Mouse (Mus musculus) ES-CJ7 (cell line): ENCODE data around the gene Gm27021.

ENCODE experiments used
- DNase-seq: peaks from one replicate; pipeline ENCODE4 v3.0.0; 2011; ENCODE audit warnings: low read depth, low spot score

Gene Gm27021

DNA sequence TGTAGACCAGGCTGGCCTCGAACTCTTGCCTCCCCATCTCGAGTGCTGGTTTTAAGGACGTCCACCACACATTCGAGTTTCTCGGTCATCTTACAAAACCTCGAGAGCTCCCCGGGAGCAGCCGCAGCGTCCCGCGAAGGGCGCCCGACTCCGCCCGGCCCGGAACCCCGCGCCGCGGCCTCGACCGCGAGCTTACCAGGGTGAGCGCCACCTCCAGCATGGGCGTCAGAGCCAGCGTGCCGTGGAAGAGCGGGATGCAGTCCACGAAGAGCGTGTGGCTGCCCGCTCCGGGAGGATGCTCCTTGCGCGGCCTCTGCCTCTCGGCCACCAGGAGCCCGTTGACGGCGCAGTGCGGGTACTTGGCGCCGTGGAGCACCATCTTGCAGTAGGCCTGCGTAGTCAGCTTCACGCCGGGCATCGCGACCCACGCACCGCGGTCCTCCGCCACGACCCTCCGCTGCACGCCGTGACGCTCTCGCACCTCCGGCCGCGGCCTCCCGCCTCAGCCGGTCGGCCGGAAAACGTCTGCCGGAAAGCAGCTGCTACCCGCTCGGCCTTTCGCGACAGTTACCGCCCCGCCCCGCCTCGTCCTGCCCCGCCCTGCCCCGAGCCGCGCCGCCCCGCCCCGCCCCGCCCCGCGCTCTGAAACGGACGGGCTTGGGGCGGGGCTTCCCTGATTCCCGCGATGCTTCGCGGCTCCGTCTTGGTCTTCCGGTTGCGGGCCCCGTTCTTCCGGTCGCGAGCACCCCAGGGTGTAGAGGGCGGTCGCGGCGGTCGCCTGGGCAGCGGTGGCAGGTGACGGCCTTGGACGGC, at the start of gene Gm27021, which contains the start of gene Cox4i1:
TSS of gene Gm27021 (minus strand) at position 519 of the 813 bp plus-strand sequence.
TSS of gene Cox4i1 (plus strand) at position 662 of the 813 bp plus-strand sequence.
- peak; percentile 91 for DNase-seq

DNA sequence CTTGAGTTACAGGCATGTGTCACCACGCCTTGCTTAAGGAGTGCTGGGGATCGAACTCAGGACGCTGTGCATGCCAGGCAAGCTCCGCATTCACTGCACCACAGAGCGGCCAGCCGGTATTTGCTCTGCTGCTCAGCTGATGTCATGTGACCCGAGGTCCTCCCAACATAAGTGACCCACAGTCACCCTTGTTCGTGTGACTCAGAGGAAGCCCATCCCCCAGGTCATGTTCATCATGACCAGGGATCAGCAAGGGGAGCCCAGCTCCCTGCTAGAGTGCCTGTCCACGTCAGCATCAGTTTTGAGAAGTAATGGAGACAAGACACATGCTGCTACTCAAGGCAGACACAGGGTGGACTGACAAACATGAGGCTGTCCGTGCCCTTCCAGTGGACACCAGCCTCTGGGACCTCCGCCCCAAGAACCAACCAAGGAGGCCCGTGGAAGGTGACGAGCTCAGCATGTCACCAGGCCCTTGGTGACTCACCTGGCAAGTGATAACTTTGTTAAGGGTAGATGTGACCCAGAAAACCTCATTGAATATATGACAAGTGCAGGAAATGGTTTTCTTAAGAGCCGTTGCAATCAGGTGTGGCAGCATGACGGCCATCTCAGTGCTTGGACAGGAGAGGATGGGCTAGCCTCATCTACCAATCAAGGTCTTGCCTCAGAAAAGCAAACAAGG, 48.3 kb upstream of the Gm27021 start:
- no peak for DNase-seq

DNA sequence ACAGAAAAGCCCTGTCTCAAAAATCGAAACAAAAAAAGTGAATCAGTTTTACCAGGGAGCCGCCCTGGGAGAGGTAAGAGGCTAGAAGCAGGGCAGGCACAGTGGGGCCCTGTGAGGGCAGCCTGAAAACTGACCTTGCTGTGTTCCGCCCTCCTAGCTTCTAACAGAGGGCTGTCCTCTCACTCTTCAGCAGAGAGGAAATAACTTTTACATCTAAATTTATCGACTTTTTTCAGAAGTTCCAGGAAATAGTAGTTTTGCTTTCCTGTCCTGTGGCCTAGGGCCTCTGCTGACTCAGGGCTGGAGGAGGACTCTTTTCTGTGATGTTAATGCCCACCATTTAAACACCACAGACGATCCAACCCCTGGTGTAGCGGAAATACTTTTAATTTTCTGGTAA, 47.3 kb upstream of the Gm27021 start:
- no peak for DNase-seq

DNA sequence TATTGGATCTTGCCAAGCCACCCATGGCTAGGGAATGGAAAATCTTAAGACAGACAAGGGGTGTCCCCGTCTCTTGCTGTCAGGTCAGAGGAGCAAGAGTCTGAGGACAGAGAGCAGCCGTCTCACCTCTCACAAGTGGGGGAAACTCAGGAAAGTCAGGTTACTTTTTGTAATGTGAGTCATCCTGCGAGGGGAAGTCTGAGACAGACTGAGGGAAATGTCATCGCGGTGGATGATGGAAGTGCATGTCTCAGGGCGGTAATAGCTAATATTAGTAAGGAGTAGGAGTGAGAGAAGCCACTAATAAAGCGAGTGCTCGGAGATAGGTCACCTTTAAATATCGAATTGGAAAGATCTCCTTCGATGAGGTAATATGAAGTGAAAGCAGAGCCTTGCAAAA, 41.3 kb upstream of the Gm27021 start:
- no peak for DNase-seq

DNA sequence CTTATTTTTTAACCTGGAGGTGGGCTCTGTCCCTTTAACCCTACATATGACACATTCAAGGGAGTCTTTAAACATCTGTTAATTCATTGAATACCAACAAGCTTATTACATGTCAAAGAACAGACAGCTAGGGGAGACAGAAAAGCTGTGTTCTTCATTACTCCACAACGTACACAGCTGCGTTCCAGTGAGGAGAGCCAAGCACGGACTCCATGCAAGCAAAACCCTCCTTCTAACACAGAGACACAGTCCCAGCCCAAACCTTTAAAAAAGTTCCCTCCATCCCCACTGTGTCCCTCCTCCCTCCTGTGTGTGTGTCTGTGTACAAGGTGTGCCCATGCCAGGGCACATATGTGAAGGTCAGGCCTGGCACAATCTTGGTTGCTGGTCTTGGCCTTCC, 38.3 kb upstream of the Gm27021 start:
- no peak for DNase-seq

DNA sequence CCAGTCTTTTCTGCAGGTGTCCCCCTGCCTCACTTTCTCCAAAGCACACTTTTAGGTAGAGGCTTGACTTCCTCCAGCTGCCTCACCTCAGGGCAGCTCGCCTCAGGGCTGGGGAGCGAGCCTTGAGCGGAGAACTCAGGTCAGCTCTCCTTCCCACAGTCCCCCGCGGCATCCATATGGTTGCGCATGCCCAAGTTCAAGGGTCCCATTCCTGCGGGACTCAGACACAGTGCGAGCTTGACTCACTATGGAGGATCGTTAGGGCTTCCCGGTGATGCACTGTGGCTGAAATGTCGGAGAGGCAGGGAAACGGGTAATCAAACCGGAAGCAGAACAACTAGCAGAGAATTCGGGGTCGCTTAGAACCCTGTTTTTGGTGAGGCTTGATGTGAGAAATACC, 37.3 kb upstream of the Gm27021 start:
- peak; percentile 35 for DNase-seq

DNA sequence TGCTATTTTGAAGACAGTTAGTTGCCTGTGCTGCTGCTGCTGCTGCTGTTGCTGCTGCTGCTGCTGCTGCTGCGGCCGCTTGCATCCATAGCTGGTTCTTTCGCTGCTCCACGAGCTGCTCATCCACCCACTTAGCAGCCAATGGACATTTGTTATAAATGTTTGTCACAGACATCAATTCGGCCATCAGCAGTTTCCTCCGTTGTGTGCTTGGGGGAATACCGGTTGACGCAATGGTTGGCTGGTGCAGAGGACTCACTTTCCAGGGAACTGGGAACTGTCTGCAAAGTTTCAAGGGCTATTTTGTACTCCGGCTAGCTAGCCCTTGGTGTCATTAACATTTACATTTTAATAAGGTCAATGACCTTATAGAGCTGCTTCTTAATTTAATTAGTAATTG, 36.3 kb upstream of the Gm27021 start:
- DNase-seq: no peak

DNA sequence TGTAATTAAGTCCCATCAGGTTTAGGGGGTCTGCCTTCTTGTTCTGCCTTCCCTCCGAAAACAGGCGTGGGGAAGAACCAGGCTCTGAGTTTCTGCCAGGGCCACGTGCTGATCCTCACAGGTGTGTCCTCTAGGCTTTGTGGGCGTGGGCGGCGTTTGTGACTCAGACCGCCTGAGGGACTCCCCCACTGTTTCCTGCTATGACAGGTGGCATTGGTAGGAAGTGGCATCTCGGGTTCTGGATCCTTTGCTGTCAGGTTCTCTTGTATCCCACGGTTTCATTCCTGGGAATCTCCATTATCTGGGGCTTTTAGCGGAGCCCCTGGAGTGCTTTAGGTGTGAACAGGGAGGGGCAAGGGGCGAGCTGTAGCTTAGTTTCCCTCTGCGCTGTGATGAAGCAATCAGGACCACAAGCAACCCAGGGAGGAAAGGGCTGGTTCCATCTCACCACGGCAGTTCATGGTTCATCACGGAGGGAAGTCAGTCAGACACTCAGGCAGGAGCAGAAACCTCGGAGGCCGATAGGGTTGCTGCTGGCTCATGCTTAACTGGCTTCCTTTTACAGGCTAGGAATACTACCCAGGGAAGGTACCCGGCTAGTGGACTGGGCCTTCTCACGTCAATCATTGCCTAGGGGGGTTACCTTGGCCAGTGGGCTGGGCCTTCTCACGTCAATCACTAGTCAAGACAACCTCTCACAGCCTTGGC, 34.0 kb upstream of the Gm27021 start:
- DNase-seq: no peak

DNA sequence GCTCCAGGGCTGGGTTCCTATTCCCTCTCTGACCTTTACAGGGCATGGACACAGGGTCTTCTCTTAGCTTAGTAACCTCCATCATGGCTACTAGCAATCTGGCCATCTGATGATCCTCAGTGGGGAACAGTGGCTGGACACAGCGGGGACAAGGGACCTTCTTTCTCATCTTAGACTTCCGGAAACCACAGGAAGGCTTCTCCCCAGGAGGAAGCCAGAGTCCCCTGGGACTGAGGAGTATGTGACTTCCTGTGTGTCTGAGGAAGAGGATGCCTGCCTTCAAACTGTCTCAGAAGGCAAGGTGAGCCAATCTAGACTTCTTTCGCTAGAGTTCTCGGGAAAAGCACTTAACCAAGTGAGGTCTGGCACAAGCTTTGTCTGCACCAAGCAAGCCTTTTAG, 32.2 kb upstream of the Gm27021 start:
- no peak for DNase-seq

DNA sequence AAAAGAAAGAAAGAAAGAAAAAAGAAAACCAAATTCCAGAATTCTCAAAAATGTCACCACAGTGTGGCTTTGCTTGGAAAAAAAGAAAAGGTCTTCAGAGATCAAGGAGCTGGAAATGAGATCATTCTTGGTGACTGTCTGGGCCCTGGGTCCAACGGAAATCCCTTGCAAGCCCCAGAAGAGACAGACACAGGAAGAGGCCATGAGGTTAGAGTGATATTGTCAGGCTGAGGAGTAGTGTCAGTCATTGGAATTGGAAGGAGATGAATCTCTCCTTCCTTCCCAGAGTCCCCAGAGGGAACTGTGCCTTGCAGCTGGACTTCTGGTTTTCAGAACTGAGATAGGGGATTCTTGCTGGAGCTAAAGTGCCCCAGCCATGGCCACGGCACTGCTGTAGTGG, 31.7 kb upstream of the Gm27021 start:
- no peak for DNase-seq

DNA sequence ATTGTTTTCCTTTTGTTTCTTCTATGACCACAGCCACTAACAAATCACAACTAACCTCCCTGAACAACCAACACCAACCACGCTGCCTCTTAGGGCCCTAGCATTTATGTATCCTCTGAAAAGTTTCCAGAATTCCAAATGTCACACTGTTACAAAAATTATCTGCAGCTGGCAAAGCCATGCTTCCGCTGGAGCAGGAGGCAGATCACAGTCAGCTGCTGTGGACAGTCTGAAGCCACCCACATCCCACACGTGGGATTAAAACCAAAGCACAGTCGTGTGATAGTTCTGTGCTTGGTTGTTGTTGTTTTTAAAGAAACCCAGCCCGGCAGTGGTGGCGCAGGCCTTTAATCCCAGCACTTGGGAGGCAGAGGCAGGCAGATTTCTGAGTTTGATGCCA, 31.2 kb upstream of the Gm27021 start:
- no peak for DNase-seq

DNA sequence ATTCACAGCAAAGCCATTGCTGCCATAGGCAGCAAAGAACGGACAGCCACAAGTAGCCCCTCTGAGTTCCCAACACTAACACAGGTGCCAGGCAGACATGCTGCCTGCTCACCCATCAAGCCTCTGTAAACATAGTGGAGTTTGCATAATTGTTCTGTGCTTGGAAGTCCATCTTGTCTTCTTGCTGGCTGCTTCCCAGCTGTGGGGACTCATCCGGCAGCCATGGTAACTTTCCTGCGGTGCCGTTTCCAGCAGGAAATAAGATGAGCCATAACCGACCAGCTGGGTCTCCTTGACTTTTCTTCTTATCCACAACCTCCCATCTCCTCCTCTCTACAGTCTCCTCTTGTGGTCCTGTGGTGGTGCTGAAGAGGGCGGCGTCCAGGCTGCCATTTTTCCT, 30.5 kb upstream of the Gm27021 start:
- DNase-seq: no peak

DNA sequence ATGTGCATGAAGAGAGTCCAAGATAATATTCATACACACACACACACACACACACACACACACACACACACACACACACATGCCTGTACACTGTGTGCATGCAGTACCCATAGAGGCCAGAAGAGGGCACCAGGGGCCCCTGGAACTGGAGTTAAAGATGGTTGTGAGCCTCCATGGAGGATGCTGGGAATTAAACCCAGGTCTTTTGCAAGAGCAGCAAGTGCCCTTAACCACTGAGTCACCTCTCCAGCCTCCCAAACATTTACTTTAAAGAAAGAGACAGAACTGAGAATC, 30.0 kb upstream of the Gm27021 start:
- DNase-seq: peak; percentile 72

DNA sequence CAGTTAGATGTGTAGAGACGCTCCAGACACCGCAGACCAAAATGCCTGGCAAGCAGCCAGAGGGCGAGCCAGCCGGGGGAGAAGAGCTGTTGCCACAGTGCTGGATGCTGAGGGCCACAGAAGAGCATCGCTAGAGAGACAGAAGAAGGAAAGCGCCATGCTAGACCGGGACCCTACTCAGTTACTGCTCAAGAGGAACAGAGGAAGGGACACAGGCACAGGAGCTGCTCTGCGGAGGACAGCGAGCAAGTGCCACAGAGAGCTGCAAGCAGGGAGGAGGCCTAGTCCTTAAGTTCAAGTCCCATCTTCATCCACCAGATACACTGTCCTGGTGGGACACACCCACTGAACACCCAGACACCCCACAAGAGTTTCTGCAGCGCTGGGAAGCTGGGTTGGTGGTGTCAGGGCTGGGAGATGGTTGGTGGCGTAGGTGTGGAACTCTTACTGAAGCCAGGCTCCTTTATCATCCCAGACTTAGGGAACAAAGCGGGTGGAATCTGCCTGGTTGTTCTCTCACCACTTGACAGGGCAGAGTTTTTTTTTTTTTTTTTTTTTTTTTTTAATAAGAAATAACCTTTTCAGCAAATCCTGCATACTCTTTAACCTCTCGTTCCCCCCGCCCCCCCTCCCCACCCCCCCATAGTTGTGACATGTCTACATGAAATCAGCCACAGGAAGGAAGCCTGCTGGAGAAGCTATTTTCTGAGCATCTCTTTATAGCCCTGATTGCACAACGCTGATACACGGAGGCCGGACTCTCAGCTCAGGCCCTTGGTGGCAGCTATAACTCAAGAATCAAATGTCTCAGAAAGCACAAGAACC, 29.5 kb upstream of the Gm27021 start:
- DNase-seq: no peak

DNA sequence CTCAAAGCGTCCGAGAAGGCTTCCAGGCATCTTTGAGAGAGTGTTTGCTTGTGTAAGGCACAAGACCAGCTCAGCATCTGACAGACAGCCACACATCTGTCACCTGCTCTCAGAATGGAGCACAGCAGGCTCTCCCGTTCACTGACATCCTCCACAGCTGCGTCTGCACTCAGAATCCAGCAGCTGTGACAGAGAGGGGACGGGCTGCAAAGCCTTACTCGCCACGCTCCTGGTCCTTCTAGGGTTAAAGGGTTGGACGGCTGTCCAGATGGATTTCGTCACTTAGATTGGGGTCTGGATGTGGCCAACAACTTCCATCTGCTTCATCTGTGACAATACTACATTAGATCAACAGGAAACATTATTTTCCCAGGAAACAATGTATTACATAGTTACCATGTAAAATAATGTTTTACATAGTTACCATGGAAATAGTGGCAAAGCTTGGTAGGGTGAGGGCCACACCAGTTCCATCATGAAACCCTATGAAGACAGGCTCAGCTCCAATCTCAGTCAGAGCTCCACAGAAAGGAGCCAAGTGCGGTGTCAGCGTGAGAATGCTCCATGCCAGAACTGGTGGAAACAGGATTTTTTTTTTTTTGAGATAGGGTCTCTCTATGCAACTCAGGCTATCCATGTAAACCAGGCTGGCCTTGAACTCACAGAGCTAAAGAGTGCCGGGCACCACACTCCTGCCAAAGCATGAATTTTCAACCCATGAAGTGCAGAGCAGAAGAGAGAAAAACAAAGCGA, 28.7 kb upstream of the Gm27021 start:
- DNase-seq: no peak

DNA sequence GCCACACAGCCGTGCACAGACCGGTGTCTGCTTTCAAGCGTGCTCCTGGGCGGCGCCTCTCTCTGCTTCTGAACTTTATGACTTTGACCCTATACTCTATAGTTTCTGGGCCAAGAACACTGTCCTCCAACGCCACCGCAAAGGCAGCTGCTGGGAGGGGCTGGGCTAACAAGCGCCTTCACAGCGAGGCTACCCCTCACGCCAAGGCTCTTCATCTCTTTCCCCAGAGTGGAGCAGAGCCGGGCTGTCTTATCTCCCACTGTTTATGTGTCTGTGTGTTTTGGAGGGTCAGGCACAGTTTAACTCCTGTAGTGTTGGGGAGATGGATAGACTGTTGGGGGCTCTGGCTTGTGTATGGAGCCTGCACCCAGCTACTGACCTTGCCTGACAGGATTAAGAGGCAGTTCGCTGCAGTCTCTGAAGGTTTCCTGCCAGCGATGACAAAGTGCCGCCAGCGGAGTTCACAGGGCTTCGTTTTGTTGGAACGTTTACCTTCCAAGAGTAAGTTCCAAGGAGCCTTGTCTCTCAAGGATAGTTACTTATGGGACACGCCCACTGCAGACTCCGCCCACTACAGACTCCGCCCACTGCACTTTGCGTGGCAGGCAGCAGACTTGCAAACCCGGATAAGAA, 26.1 kb upstream of the Gm27021 start:
- peak; percentile 91 for DNase-seq

DNA sequence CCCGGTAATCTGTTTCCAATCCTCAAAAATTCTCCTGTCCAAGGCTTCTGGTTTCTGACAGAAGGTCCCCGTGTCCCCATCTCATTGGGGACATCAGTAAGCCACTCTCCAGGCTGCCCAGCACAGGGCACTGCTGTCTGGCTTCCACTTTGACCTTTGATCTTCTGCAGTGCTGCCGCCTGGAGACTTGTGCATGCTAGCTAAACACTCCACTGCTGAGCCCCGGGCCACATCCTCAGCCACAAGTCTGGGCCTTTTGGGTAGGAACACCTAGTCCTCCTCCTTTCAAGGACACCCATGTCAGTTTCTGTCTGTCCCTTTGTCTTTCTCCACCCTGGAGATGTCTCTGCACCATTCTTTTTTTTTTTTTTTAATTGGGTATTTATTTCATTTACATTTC, 25.1 kb upstream of the Gm27021 start:
- no peak for DNase-seq

DNA sequence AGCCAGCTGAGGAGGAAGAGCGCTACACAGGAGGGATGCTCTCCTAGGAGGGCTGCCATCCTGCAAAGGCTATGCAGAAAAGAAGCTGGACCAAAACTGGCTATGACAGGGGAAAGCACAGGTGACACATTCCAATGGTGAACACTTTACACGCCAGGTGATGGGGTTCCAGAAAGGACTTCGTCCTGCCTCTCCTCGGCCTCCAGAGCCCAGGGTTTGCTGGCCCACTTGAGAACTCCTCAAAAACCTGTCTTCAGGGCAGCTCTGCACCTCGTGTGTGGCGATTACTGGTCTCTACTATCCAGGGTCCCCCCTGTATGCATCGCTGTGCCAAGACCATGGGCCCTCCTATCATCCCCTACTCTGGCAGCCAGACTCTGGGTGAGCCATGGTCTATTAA, 20.6 kb upstream of the Gm27021 start:
- DNase-seq: no peak

DNA sequence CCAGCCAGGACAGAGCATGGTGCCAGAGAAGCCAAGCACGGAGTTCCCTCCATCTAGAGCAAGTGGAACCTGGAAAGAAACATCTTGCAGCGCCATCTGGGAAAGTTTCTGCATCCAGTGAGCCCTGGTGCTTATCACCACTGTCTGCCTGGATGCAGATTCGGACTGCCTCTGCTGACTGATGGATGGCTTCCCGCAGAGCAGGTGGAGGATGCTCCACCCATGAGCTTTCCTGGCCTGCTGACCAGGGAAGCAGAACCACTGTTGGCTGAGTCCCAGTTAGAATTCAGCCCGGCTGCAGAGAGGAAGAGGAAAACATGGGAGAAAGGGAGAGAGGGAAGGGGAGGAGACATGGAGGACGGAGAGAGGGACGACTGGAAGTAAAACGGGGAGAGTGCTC, 19.9 kb upstream of the Gm27021 start:
- DNase-seq: no peak

DNA sequence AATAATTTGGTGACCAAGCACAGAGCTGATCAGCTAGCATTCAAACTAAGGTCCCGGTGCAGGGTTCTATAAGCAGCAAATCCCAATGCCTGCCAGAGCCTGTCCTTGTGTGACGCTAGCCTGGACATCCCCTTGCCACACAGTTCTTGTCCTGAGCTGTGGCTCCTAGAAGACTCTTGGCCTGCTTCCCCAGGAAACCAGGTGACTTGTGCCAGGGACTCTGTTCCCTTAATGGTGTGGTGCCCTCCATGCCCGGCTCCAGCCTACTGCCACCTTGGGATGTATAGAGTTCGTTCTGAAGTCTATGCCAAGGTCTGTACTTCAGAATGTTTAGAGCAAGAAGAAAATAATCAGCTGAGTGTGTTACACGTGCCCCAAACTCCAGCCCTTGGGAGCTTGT, 18.7 kb upstream of the Gm27021 start:
- no peak for DNase-seq

DNA sequence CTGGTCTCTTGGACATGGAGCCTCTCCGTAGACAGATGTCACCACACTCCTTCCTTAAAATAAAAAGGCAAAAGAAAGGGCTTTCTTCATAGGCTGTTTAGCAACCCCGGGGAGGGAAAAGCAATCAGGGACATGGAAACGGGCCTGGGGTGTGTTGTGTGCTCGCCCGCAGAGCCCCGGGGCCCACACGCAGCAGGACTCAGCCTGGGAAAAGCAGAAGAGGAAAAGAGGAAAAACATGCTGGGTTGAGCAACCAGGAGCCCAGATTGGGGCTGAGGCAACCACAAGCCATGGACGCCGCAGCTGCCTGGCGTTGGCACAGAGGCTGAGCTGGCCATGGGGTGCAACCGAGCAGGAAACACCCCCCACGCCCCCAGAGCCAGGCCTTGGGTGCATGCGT, 18.2 kb upstream of the Gm27021 start:
- no peak for DNase-seq
